Mouse (Mus musculus): ENCODE measurements around the gene Anxa5. TPM values are rescaled to one million over a fixed set of nuclear protein-coding genes. Genes with fewer than 3 reads are reported as not detected.

Anxa5 gene
- total RNA-seq, 2 experiments from 2014 or later: 136 to 138 TPM

GRCm38 (mm10) chr3:36489590-36489910 is 13.9 kb upstream of the Anxa5 start:
- intact Hi-C loops (cut with DNase I): no loop called here
- no peak for DNase-seq (ENCODE audit: low spot score)

DNA sequence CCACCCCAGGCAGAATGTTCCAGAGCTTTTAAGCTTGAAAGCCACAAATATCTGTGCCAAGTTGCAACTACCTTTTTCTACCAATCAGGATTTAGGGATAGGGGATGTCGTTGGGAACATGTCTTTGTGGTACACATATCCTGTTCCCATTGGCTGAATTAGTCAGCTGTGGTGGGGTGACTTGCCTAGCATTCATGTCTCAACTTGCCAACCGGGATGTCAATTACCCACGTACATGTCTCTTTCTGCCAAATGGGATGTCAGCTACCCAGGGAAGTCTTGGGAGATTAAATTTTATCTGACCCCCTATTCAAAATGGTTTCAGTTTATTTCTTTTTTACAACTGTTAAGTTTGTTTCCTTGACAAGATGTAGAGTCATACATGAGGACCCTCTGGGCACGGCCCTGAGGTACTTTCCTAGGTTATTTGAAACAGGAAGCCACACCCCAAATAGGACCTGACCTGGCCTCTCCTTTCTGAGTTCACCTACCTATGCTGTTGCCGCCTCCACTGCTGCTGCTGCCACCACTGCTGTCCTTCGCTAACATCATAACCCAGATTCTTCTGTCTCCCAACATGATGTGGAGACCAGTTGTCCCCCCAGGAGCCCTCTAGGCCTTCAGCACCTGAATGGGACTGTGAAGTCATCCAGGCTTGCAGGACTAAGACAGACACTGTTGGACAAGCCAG is 13.3 kb upstream of the Anxa5 start:
- DNase-seq (ENCODE audit: low spot score): no peak
- intact Hi-C loops (cut with DNase I): no loop called here

GRCm38 (mm10) chr3:36488367-36488766 is 12.7 kb upstream of the Anxa5 start:
- DNase-seq (ENCODE audit: low spot score): no peak
- intact Hi-C loops (cut with DNase I): no loop called here

GRCm38 (mm10) chr3:36486881-36487280 is 11.2 kb upstream of the Anxa5 start:
- intact Hi-C loops (cut with DNase I): no loop called here
- no peak for DNase-seq (ENCODE audit: low spot score)

DNA sequence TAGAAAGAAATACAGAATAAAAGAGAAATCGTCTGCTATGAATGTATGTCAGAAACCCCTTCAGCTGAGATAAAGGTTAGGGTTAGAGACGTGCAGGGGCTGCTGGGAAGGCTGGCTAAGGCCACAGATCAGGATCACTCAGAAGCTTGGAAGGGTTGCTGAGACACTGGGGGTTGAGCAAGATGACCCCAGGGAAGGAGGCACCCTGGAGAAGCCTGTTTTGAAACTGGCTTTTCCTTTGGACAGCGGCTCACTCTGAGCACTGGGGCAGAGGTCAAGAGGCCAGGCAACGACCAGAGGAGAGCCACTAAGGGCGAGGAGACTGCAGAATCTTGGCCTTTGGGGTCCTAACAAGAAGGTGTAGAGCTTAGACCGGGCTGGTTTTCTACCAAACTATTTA is 10.5 kb upstream of the Anxa5 start:
- intact Hi-C loops (cut with DNase I): no loop called here
- DNase-seq (ENCODE audit: low spot score): no peak

DNA sequence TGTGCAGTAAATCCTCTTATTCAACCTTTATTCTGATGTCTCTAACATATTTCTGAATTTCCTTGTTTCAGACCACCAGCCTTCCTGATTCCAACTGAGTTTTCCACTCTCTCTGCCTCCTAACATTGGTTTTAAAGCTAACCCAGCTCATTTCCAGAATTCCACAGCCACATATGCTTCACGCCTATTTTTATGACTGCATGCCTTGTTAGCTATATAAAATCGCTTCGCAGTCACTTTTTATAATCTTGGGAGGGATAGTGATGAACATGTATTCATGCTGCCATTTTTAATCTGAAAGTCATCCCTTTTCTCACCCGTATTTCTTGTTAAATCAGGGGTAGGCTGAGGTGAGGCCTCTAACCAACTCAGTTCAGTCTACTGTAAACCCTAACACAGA is 8.6 kb upstream of the Anxa5 start:
- intact Hi-C loops (cut with DNase I): no loop called here
- DNase-seq (ENCODE audit: low spot score): no peak

GRCm38 (mm10) chr3:36482940-36483339 is 7.2 kb upstream of the Anxa5 start:
- intact Hi-C loops (cut with DNase I): no loop called here
- DNase-seq (ENCODE audit: low spot score): no peak

- DNase-seq (ENCODE audit: low spot score): peak; percentile 59
- intact Hi-C loops (cut with DNase I): no loop called here
These were observed 6.1 kb upstream of the Anxa5 start for GRCm38 (mm10) chr3:36481776-36482193.

GRCm38 (mm10) chr3:36480486-36480885 is 4.8 kb upstream of the Anxa5 start:
- no peak for DNase-seq (ENCODE audit: low spot score)
- intact Hi-C loops (cut with DNase I): no loop called here

DNA sequence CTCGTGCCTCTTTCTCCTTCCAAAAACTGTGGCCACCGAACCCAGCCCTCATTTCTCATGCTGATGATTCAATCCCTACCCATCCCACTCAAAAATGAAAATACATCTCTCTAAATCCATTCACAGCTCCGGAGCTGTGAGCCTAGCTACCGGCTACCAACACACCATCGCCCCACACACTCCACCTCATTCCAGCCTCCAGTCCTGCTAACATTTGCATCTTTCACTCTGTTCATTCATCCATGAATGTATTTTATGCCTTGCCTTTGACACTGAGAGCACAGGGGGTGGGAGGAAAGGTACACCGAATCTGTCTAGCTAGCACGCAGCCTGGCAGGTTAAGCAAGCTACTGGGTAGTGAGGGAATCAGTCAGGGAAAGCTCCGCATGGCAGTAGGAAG is 3.1 kb upstream of the Anxa5 start:
- intact Hi-C loops (cut with DNase I): no loop called here

GRCm38 (mm10) chr3:36476261-36477155 is 814 bp upstream of the Anxa5 start:
- DNase-seq (ENCODE audit: low spot score): no peak
- intact Hi-C loops (cut with DNase I): no loop called here

More for the DNA sequence above, 3.1 kb upstream of the Anxa5 start:
- DNase-seq (ENCODE audit: low spot score): no peak

DNA sequence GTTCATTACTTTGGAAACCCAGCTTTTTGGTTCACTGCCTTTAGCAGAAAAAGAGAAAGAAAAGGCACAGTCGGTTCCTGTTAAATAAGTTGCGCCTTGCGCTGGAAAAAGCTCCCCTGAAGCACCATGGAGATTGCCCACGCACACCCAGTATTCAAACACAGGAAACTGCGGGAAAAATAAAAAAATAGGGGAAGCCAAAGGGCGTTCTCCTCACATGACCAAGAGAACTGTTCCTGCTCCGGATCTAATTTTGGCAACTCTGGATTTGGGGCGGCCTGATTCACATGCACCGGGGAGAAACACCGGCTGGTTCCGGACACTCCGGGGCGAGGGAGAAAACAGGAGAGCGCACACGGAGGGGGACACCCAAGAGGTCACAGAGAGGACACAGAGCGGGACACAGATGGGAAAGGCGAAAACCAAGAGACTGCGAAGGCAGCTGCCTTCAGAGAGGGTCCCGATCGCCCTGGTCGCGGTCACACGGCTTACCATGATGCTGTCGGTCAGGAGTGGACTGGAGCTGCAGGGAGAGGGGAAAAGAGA is 683 bp downstream of the Anxa5 start:
- intact Hi-C loops (cut with DNase I): no loop called here
- peak; percentile 56 for DNase-seq (ENCODE audit: low spot score)

GRCm38 (mm10) chr3:36474421-36474820 is 1.3 kb downstream of the Anxa5 start:
- no peak for DNase-seq (ENCODE audit: low spot score)
- intact Hi-C loops (cut with DNase I): no loop called here

DNA sequence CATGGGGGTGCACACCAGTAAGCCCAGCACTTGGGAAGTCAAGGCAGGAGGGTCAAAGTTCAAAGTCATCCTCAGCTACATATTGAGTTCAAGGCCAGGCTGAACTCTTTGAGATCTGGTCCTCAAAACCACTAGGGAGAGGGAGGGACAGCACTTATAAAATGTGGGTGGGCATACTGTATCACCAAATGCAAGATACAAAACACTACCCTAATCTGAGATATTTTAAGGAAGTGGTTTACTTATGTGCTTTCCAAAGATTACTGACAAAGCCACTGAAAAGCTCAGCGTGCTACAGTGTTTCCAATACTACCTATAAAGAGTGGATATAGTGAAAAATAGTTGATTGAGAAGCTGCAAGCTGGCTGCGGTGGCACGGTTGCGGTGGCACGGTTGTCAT is 2.5 kb downstream of the Anxa5 start:
- intact Hi-C loops (cut with DNase I): no loop called here
- DNase-seq (ENCODE audit: low spot score): no peak

GRCm38 (mm10) chr3:36471856-36472255 is 3.8 kb downstream of the Anxa5 start:
- intact Hi-C loops (cut with DNase I): loop anchor here (2.0 kb wide), 1 partner anchor 17 kb away; no protein-coding TSS in a partner anchor
- DNase-seq (ENCODE audit: low spot score): no peak

DNA sequence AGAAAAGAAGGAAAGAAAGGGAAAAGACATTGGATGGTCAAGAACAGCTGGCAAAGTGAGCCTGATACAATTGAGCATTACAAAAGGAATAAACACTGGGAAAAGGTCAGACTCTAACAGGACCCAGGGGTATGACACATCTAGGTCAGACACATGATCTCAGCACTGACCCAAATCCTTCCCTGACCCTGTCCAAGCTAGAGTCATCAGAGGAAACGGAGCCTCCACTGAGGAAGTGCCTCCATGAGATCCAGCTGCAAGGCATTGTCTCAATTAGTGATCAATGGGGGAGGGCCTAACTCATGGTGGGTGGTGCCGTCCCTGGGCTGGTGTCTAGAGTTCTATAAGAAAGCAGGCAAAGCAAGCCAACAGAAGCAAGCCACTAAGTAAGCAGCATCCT is 6.8 kb downstream of the Anxa5 start:
- intact Hi-C loops (cut with DNase I): no loop called here
- DNase-seq (ENCODE audit: low spot score): no peak

- intact Hi-C loops (cut with DNase I): no loop called here
These were observed 8.1 kb downstream of the Anxa5 start for GRCm38 (mm10) chr3:36467632-36468031.

GRCm38 (mm10) chr3:36465538-36465937 is 10.2 kb downstream of the Anxa5 start:
- intact Hi-C loops (cut with DNase I): no loop called here
- no peak for DNase-seq (ENCODE audit: low spot score)

More at GRCm38 (mm10) chr3:36467632-36468031, 8.1 kb downstream of the Anxa5 start:
- no peak for DNase-seq (ENCODE audit: low spot score)

DNA sequence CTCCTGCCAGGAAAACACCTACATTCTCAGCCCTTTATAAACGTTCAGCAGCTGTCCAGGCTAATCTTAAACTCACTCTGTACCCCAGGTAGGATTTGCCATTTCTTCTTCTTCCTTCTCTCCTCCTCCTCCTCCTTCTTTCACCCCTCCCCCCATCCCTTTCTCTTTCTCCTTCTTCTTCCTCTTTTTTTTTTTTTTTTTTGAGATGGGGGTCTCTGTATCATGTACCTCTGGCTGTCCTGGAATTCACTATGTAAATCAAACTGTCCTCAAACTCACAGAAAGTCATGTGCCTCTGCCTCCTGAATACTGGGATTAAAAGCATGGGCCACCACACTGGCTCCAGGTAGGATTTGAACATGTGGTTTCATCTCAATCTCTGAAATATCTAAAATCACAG is 13.3 kb downstream of the Anxa5 start:
- intact Hi-C loops (cut with DNase I): no loop called here
- no peak for DNase-seq (ENCODE audit: low spot score)

DNA sequence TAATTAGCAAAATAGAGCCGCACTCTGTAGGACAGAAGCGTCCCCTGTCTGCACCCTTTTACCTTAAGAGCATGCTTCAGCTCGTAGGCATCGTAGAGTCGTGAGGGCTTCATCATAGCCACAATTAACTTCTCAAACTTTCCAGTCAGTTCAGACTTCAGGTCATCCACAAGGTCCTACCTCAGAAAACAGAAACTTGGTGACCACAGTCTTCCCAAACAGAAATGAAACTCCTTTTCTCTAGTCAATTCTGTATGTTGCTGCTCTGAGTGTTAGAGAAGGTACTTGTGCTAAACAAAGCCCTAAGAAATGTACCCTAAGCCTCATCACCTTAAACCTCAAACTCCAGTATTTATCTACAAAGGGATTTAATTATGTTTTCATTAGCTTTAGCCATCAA is 13.9 kb downstream of the Anxa5 start:
- no peak for DNase-seq (ENCODE audit: low spot score)
- intact Hi-C loops (cut with DNase I): no loop called here

- no peak for DNase-seq (ENCODE audit: low spot score)
- intact Hi-C loops (cut with DNase I): no loop called here
These were observed 15.0 kb downstream of the Anxa5 start for GRCm38 (mm10) chr3:36460717-36461116.

All from heart, postnatal 25 days (tissue).